Mouse (Mus musculus) fat pad, adult 2 months (tissue): ENCODE data around the gene Cstb.

ENCODE experiments used
- DNase-seq: peaks from one replicate; pipeline ENCODE4 v3.0.0-alpha.2; 2011; ENCODE audit warnings: low read depth, low spot score; ENCODE audit errors: extremely low read depth

Gene Cstb

GRCm38 (mm10) chr10:78425181-78426041 is at the start of gene Cstb:
TSS of gene Cstb (plus strand) at chr10:78425669.
- no peak for DNase-seq

DNA sequence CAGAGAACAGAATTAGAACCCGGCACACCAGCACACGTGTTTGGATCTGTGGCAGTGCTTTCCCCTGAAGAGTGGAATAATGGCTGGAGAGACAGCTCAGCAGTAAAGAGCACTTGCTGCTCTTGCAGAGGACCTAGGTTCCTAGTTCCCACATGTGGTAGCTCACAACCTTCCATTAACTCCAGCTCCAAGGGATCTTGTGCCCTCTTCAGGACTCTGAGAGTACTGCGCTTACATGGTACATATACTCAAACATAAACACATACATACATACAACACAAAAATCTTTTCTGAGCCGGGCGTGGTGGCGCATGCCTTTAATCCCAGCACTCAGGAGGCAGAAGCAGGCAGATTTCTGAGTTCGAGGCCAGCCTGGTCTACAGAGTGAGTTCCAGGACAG is 47.0 kb upstream of the Cstb start:
- DNase-seq, result no peak

GRCm38 (mm10) chr10:78383567-78383966 is 41.9 kb upstream of the Cstb start:
- no peak for DNase-seq

GRCm38 (mm10) chr10:78385520-78385919 is 39.9 kb upstream of the Cstb start:
- DNase-seq, result no peak

DNA sequence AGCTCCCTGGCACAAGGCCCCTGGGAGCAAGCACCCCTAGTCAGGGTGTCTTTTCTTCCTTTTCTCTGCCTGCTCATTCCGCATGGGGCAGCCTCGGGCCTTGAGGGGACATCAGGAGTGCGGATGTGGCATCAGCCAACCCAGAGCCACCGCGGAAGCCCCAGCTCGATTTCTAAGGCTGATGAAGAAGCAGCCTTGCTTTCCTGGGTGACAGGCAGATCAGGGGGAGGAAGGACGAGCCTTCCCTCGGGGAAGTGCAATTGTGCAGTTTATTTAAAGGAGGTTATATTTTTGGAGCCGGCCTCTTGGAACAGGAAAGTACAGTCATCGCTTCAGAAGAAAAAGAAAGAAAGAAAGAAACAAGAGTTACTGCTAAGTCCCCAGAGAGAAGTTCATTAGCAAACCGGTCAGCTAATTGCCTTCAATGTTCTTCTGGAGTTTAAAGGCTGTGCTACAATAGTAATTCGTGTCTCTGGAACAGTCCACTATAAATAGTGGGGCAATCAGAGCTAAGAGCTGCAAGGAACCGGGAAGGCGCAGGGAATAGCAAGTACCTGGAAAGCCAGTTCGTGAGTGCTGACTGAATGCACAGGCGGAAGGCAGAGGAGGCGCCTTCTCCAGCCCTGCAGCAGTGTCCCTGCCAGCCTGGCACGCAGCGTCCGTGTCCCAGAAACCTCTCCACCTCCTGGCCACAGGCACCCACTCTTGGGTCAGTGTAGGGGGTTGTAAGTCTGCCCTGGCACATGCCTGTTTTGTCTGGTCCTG is 37.1 kb upstream of the Cstb start:
- peak; percentile 45 for DNase-seq

- DNase-seq, result no peak
Observed at GRCm38 (mm10) chr10:78390982-78391470, 34.4 kb upstream of the Cstb start.

GRCm38 (mm10) chr10:78392072-78392471 is 33.4 kb upstream of the Cstb start:
- no peak for DNase-seq

- no peak for DNase-seq
Observed at GRCm38 (mm10) chr10:78395377-78395776, 30.1 kb upstream of the Cstb start.

GRCm38 (mm10) chr10:78395819-78396624 is 29.4 kb upstream of the Cstb start:
- DNase-seq, result no peak

DNA sequence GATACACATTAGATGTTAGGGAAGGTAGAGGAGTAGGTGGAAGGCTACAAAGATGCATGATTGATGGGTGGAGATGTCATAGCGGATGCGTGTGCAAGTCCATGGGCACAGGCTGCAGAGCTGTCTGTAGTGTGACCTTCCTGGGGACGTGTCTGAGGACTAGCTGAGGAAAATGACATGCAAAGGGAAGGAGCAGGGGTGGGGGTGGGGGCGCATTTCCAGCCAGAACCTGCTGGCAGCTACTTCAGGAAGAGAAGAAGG is 28.9 kb upstream of the Cstb start:
- no peak for DNase-seq

DNA sequence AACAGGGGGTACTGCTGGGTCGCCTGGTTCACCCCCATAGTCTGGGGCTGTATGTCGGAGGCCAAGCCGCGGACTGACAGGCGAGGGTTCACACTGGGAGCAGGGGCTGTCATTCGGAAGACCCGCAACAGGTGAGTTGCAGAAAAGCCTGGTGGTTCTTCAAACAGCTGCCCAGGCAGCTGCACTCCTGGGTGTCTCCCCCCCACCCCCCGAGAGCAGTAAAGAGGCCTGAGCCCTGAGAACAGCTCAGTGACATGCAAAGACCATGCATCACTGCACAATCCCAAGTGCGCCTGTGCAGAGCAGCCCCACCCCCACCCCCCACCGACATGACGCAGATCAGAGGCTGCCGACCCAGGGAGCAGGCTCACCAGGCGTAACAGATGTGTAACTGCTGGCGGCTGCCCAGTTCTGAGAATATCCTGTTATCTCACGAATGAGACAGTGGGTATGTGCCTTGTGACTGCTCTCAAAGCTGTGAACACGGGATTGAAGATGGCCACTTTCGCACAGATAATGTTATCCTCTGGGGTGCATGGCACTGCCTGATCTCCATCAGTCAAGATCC is 26.3 kb upstream of the Cstb start:
- DNase-seq, result no peak

DNA sequence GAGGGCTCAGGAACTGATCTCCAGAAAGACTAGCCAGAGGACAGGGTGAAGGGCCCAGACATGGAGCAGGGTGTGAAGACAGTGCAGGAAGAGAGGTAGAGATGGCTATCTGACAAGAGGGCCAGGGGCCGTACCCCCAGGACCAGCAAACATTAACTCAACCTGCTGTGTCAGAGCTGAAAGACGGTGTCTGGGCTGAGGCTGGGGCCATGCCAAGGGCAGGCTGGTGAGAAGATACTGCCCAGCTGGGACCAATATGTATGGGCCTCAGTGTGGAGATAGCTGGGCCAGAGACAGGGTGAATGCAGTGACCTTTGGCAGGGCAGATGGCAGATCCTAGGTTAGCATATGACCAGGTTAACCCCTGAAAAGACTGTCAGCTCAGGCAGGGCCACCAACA is 24.3 kb upstream of the Cstb start:
- DNase-seq, result no peak

- DNase-seq, result no peak
Observed at GRCm38 (mm10) chr10:78402301-78402922, 23.1 kb upstream of the Cstb start.

GRCm38 (mm10) chr10:78406152-78406551 is 19.3 kb upstream of the Cstb start:
- no peak for DNase-seq

DNA sequence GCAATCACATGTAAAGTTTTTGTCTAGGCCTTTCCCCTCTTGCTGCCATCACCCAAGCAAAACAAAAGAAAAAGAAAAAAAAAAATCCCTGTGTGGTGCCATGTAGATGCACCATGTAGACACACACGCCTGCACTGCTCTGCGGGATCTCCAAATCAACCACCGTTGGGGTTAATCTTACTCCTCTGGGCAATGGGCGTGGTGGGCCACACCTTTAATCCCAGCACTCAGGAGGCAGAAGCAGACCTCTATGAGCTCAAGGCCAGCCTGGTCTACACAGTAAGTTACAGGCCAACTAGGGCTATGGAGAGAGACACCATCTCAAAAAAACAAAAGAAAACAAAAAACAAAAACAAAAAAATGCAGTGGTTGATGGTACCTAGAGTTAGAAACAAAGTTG is 18.3 kb upstream of the Cstb start:
- no peak for DNase-seq

DNA sequence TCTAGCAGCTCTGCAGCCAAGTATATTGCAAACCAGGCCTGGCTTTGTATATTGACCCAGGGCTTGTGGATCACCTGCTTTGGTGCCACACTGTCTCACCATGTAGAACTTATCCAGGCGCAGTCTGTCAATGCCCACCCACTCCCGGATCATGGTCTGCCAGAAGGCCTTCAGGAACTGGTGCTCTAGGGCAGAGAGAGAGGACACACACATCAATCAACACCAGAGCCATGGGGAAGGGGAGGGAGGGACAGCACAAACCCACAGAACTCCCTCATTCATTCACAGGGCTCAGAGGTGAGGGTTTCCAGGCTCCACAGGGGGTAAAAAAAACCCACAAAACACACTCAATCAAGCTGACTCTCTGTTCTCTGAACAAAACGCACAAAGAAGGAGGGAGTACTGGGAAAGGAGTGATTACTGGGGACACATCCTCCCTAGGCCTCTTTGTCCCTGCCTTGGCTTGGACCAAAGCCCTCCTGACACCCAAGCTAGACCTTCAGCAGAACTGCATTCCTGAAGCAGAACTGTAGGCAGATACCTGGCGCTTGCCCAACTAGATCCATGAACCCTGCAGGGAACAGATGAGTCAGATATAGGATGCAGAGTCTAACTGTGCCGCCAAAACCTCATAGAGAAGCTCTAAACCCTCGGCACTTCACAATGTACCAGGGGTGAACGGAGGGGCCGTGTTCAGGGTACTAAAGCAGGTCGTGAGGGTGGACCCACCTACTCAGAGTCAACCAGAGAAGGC is 16.3 kb upstream of the Cstb start:
- DNase-seq, result no peak

DNA sequence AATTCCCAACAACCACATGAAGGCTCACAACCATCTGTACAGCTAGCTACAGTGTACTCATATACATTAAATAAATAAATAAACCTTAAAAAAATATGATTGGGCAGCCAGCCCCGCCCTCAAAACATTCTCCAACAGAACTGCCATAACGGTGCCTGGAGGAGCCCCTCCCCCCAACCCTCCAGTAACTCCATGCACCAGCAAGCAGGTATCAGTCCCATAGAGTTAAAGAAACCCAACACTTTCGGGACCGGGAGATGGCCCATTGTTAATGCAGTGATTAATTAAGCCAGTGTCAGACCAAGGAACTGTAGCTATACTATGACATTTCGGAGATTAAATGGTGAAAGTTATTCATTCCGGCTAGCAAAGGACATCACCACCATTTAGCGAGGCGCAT is 13.6 kb upstream of the Cstb start:
- no peak for DNase-seq

DNA sequence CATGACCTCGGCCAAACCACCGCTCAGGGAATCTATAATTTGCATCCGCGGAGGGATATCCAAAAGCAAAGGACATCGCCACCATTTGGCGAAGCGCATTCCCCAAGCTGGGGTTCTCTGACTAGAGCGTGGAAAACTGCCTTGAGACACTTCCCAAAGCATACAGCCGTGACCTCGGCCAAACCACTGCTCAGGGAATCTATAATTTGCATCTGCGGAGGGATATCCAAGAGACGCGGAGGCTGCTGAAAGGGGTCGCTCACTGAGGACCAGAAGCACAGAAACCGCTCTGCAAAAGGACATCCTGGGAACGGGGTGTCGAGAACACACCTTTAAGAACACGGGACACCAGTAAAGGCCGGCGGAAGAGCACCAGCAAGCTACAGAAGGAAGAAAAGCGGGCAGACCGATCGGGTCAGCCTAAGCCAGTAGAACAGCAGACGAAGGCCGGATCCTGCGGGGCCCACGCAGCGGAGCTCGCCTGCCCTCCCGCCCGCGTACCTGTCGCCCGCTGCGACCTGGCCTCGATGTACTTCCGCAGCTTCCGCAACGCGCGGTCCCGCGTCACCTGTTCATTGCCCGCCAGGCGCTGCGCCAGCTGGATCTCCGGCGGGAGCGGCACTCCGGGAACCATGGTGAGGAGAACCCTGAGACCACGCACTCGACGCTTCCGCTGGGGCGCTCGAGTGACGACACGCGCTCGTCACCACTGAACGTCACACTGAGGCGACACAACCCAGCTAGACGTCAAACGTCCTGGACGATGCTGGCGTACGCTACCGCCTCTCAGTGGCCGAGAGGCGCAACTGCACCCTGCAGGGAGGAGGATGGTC is 12.9 kb upstream of the Cstb start, which contains the start of gene Rrp1:
Rrp1 (minus strand) TSS at position 725 of the 833 bp plus-strand sequence.
- DNase-seq, result peak; percentile 45

DNA sequence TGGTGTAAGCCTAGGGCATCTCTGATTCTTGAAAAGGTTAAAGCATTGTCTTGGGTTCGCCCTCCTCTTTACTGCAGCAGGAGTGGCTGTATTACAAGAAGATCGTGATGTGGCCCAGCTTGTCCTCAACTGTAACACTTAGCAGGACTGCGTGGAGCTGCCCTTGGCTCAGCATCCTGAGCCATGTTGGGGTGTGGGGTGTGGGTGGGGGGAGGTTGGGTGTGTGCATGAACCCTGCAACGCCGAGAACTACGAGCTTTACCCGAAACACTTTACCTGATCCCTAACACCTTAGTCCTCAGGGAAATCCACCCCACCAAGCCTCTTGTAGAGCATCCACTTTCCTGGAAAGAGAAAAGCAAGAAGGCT is 12.3 kb upstream of the Cstb start:
- DNase-seq, result no peak
